Mouse (Mus musculus) kidney, adult 8-10 months (tissue): ENCODE measurements around the gene Diras1.
A peak's percentile ranks its signal among the peaks of the same experiment; 100 is the strongest.
"Not testable (repeated sequence)": the region's sequence is repeated elsewhere in the genome, so short reads cannot be mapped to it uniquely, and the experiment has no call there.

ENCODE experiments used
- DNase-seq, 2 experiments: peaks; one replicate each; pipeline ENCODE4 v3.0.0; 2022

Diras1 gene

GRCm38 (mm10) chr10:81025639-81026275 lies at the start of gene Diras1:
TSS of gene Diras1 (minus strand) at chr10:81025662.
- DNase-seq: no peak

GRCm38 (mm10) chr10:81073464-81073863 lies 48.0 kb upstream of the Diras1 start:
- no peak for DNase-seq

- no peak for DNase-seq
Measured at GRCm38 (mm10) chr10:81072290-81072689, 46.8 kb upstream of the Diras1 start.

GRCm38 (mm10) chr10:81069836-81070235 lies 44.4 kb upstream of the Diras1 start, which contains the start of gene Thop1:
TSS of gene Thop1 (plus strand) at chr10:81070035.
- peak; percentile 97 to 98 for DNase-seq

GRCm38 (mm10) chr10:81068706-81069105 lies 43.2 kb upstream of the Diras1 start:
- no peak for DNase-seq

DNA sequence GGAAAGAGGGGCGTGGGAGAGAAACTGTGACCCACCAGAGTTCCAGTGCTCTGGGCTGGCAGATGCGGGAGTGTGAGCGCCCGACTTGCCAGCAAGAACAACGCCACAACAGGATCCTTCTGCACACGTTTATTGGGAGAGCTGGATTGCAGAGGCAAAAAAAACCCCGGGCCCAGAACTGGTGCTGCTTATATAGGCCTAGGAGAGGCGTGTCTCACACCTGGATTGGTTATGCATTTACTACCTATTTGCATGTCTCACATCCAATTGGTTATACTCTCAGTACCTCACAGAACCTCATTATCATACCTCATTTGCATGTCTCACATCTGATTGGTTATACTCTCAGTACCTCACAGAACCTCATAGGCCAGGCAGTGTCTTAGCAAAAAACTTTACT lies 39.1 kb upstream of the Diras1 start:
- DNase-seq: not testable (repeated sequence)

DNA sequence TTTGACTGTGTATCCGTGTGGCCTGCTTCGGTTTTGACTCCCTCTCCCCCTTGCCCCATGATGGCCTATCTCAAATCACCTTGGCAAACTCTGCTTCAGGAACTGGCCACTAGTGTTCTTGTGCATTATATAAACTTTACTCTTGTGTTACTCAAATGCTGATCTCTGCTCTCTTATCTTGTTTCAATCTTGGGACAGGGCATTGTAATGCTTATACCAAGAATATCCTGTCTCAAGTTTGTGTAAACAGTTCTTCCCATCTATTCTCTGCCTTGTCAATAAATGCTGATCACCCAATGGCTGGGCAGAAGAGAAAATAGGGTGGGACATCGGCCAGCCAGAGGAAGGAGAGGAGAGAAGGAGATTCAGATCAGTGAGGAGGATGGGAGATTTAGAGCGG lies 37.2 kb upstream of the Diras1 start:
- no peak for DNase-seq

DNA sequence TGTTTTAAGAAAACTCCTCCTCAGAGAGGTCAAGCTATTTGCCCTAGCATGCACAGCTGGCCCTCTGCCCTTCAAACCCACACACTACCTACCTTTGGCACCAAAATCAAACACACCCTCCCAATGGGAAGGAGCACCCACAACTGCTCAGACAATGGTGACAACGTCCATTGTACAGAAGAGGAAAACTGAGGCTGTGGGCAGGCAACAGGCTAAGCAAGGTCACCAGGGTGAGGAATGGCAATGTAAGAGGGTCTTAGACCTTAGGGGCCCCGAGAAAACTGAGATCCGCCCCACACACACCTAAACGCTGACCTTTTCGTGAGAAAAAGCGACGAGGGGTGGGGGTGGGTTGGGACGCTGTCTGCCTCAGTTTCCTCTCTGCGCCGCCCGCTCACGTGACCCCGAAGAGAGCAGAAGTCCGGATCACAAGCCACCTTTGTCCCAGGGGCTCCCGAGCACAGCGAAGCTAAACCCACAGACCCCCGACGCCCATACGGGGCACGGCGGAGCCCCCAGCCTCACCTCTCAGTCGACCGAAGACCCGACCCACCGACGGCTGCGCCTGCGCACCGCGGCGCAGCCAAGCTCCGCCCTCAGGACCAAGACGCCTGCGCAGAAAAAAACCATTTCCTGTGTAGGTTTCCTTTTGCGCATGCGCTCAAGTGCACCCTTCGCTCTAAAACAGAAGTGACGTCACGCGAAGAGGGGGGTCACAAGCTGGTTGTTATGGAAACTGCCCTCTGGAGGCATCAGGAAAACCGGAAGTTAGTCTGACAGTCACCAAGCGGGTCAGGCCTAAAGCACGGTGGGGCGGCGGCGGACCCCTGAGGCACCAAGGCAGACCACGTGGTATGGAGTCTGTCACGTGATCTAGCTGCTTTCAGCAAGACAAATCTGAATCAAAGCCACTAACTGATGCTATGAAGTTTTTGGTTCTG lies 34.4 kb upstream of the Diras1 start, which contains the start of gene Sgta:
Gene Sgta (minus strand): TSS at position 579 of the 941 bp plus-strand sequence.
- peak; percentile 100 for DNase-seq

DNA sequence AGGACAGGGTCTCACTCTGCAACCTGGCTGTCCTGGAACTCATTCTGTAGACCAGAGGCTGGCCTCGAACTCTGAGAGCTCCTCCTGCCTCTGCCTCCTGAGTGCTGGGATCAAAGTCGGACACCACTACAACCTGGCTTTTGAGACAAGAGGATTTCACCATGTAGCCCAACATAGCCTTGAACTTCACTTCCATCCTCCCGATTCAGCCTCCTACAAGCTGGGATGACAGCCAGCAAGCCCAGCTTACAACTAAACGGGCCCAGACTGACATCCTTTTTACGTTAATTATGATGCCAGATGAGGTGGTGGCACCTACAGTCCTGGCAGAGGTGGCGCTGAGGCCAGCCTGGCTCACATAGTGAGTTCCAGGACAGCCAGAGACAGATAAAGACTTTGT lies 33.4 kb upstream of the Diras1 start:
- DNase-seq: no peak

DNA sequence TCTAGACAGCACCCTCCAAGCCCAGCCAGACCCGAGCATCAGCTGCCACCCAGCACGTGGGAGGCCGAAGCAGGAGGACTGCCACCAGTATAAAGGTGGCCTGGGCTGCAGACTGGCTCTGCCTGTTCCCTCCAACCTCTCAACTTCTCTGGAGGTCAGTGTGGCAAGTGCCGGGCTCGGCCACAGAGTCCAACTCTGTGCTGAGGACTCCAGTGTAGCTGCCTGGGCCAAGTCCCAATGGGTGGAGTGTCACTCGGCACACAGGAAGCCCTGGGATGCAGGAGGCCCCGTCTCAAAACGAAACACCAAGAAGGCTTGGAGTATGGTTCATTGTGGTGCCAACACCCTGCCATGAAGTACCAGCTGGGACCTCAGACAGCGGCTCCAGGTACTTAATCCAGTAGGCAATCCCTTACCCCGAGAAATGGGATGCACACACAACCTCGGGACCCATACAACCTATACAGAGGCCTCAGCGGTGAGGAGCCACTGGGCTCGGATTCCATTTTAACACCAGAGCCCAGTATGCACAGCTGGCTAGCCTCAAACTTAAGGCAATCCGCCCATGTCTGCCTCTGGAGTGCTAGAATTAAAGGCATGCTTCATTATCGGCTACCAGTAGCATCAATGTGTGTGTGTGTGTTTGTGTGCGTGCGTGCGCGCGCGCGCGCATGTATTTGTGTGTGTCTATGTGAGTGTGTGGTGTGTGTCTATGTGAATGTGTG lies 32.1 kb upstream of the Diras1 start:
- DNase-seq: no peak

- DNase-seq: not testable (repeated sequence)
Measured at GRCm38 (mm10) chr10:81055802-81056340, 30.4 kb upstream of the Diras1 start.

DNA sequence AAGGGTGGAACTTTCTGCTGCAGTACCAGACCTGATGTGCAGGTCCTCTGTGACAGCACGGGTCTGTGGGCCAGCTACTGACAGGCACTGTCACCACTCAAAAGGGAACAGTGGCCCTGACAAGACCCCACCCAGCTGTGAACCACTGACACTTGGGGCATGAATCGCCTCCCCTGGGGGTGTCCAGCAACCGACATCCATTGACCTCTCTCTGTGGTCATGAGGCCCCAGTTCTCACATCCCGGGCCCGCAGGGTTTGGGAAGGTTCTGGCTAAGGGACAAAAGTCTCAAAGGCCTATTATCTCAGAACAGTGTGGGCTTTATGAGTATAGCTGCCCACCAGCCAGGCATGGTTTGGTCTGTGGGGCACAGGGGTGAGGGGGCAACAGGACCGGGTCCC lies 29.7 kb upstream of the Diras1 start:
- no peak for DNase-seq

GRCm38 (mm10) chr10:81052577-81052976 lies 27.1 kb upstream of the Diras1 start:
- no peak for DNase-seq

GRCm38 (mm10) chr10:81051133-81051532 lies 25.7 kb upstream of the Diras1 start:
- DNase-seq: no peak

GRCm38 (mm10) chr10:81050645-81051044 lies 25.2 kb upstream of the Diras1 start:
- DNase-seq: peak in 1 of 2 experiments; percentile 20

DNA sequence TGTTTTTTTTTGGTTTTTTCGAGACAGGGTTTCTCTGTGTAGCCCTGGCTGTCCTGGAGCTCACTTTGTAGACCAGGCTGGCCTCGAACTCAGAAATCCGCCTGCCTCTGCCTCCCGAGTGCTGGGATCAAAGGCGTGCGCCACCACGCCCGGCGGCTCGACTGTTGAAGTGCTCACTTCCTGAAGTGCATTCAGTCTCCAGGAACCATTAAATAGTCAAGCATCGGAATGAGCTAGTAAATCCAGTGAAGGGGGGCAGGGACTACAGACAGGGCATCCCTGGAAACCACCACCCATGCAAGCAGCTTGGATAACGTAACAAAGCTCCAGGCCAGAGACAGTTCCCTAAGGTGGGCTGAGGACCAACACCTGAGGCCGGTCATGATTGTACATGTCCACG lies 19.8 kb upstream of the Diras1 start:
- DNase-seq: not testable (repeated sequence)

GRCm38 (mm10) chr10:81041458-81042175 lies 16.2 kb upstream of the Diras1 start:
- DNase-seq: peak in 1 of 2 experiments; percentile 68

GRCm38 (mm10) chr10:81036988-81037580 lies 11.6 kb upstream of the Diras1 start, which contains the start of gene Slc39a3:
TSS of gene Slc39a3 (minus strand) at chr10:81037426.
- DNase-seq: peak; percentile 98 to 100

DNA sequence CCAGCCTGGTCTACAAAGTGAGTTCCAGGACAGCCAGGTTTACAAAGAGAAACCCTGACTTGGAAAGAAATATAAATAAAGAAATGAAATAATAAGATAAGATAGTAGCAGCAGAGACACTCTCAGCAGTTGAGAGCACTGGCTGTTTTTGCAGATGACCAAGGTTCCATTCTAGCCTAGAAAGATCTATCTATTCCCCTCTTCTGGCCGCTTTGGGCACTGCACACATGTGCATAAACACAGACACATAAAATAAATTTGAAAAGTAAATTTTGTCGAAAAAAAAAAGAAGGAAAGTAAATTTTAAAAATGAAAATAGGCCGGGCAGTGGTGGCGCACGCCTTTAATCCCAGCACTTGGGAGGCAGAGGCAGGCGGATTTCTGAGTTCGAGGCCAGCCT lies 10.8 kb upstream of the Diras1 start:
- DNase-seq: peak in 1 of 2 experiments; percentile 36

- no peak for DNase-seq
Measured at GRCm38 (mm10) chr10:81033586-81033985, 8.1 kb upstream of the Diras1 start.

- no peak for DNase-seq
Measured at GRCm38 (mm10) chr10:81029031-81029430, 3.6 kb upstream of the Diras1 start.

DNA sequence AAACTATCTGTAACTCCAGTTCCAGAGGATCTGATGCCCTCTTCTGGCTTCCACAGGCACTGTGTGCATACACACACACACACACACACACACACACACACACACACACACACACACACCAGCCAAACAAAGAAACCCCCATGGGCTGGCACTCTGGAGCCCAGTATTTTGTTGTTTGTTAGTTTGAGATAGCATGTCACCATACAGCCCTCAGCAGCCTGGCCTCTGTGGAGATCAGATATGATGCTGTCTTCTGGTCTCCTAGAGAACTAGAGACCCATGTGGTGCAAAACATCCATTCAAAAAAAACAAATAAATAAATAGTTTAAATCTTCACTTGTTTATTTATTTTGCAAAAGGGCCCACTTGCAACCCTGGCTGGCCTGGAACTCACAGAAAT lies 2.8 kb upstream of the Diras1 start:
- DNase-seq: no peak
